Mouse (Mus musculus): ENCODE measurements around the gene Ccl6. TPM values are rescaled to one million over a fixed set of nuclear protein-coding genes. Genes with fewer than 3 reads are reported as not detected.

The Ccl6 gene
- polyA plus RNA-seq, 1 experiment from 2014 or later, result 3.9 TPM

GRCm38 (mm10) chr11:83540931-83541330 lies 52.0 kb downstream of the Ccl6 start:
- H3K4me1 ChIP-seq (replicated peaks; ENCODE audit: control insufficient read depth, insufficient read depth, low read length), result no peaks in the 10 kb centered on the region
- DNase-seq (ENCODE audit: low spot score) (no peak), ATAC-seq (replicated peaks; ENCODE audit: low FRiP score, low TSS enrichment, low read depth) (no peak)
- no peaks in the 10 kb centered on the region for H3K9me3 ChIP-seq (ENCODE audit: control insufficient read depth, low read length)
- no peak overlapping the region for H3K4me2 ChIP-seq (ENCODE audit: low read length)
- WGBS, result 90% methylated on average over 2 of the region's 2 CpGs
- no peak overlapping the region for H3K4me3 ChIP-seq (ENCODE audit: low read depth, low read length)
- H3K36me3 ChIP-seq (ENCODE audit: control insufficient read depth, insufficient read depth, low read length), result no peaks in the 10 kb centered on the region
- no peak overlapping the region for H3K27ac ChIP-seq (ENCODE audit: low read depth)
- H3K9ac ChIP-seq (ENCODE audit: low read length), result no peak overlapping the region
- H3K27me3 ChIP-seq (replicated peaks; ENCODE audit: control insufficient read depth, insufficient read depth, low read length), result no peaks in the 10 kb centered on the region

GRCm38 (mm10) chr11:83538705-83539314 lies 54.1 kb downstream of the Ccl6 start:
- peaks cover 7% of the 10 kb centered on the region; the same call in 1 of the 2 replicates for H3K4me1 ChIP-seq (replicated peaks; ENCODE audit: control insufficient read depth, insufficient read depth, low read length)
- WGBS, result 54% methylated on average over 3 of the region's 3 CpGs
- no peaks in the 10 kb centered on the region for H3K9me3 ChIP-seq (ENCODE audit: control insufficient read depth, low read length)
- ATAC-seq (replicated peaks; ENCODE audit: low FRiP score, low TSS enrichment, low read depth) (no peak), DNase-seq (ENCODE audit: low spot score) (no peak)
- no peaks in the 10 kb centered on the region for H3K27me3 ChIP-seq (replicated peaks; ENCODE audit: control insufficient read depth, insufficient read depth, low read length)
- no peaks in the 10 kb centered on the region for H3K36me3 ChIP-seq (ENCODE audit: control insufficient read depth, insufficient read depth, low read length)
- no peak overlapping the region for H3K9ac ChIP-seq (ENCODE audit: low read length)
- no peak overlapping the region for H3K4me3 ChIP-seq (ENCODE audit: low read depth, low read length)
- H3K27ac ChIP-seq (ENCODE audit: low read depth), result no peak overlapping the region
- no peak overlapping the region for H3K4me2 ChIP-seq (ENCODE audit: low read length)

Other genes starting within 250 kb of the Ccl6 start
- 1.7 and 2.3 TPM in 2 replicates for gene Rasl10b, start 183.9 kb downstream of the Ccl6 start, polyA plus RNA-seq (2014; fragmentation: Nextera tagmentation; extraction: Ambion mirVana)
- 0.09 TPM in 1 of 2 replicates, not detected in the other for gene Gas2l2, start 163.6 kb downstream of the Ccl6 start, polyA plus RNA-seq (2014; fragmentation: Nextera tagmentation; extraction: Ambion mirVana)
- gene 1700020L24Rik, start 155.4 kb downstream of the Ccl6 start, polyA plus RNA-seq (2014; fragmentation: Nextera tagmentation; extraction: Ambion mirVana), result 1.3 and 1.4 TPM in 2 replicates
- gene Mmp28, start 130.0 kb downstream of the Ccl6 start, polyA plus RNA-seq (2014; fragmentation: Nextera tagmentation; extraction: Ambion mirVana), result 1.2 and 1.5 TPM in 2 replicates
- gene Taf15, start 120.0 kb downstream of the Ccl6 start, polyA plus RNA-seq (2014; fragmentation: Nextera tagmentation; extraction: Ambion mirVana), result 13.5 and 14.1 TPM in 2 replicates
- not detected in 2 replicates for gene Heatr9, start 70.9 kb downstream of the Ccl6 start, polyA plus RNA-seq (2014; fragmentation: Nextera tagmentation; extraction: Ambion mirVana)
- gene Ccl5, start 62.6 kb downstream of the Ccl6 start, polyA plus RNA-seq (2014; fragmentation: Nextera tagmentation; extraction: Ambion mirVana), result 2.9 and 3.0 TPM in 2 replicates
- gene Ccl9, start 14.5 kb downstream of the Ccl6 start, polyA plus RNA-seq (2014; fragmentation: Nextera tagmentation; extraction: Ambion mirVana), result 6.0 and 6.8 TPM in 2 replicates
- gene Rpl9-ps1, start 52.5 kb upstream of the Ccl6 start, polyA plus RNA-seq (2014; fragmentation: Nextera tagmentation; extraction: Ambion mirVana), result not detected in 2 replicates
- 0.32 and 0.65 TPM in 2 replicates for gene Ccl3, start 56.3 kb upstream of the Ccl6 start, polyA plus RNA-seq (2014; fragmentation: Nextera tagmentation; extraction: Ambion mirVana)
- gene Ccl4, start 69.5 kb upstream of the Ccl6 start, polyA plus RNA-seq (2014; fragmentation: Nextera tagmentation; extraction: Ambion mirVana), result 0.30 and 0.68 TPM in 2 replicates
- 0.50 and 2.6 TPM in 2 replicates for gene Wfdc17, start 110.9 kb upstream of the Ccl6 start, polyA plus RNA-seq (2014; fragmentation: Nextera tagmentation; extraction: Ambion mirVana)
- not detected in 2 replicates for gene Wfdc18, start 115.9 kb upstream of the Ccl6 start, polyA plus RNA-seq (2014; fragmentation: Nextera tagmentation; extraction: Ambion mirVana)
- gene Wfdc21, start 153.9 kb upstream of the Ccl6 start, polyA plus RNA-seq (2014; fragmentation: Nextera tagmentation; extraction: Ambion mirVana), result 0.65 TPM in 1 of 2 replicates, not detected in the other
- 24.0 and 28.4 TPM in 2 replicates for gene Heatr6, start 160.6 kb upstream of the Ccl6 start, polyA plus RNA-seq (2014; fragmentation: Nextera tagmentation; extraction: Ambion mirVana)

Data from intestine, embryonic 14.5 days (tissue).